Mouse (Mus musculus): ENCODE measurements around the gene Olfm2.
"Not testable (repeated sequence)": the region's sequence is repeated elsewhere in the genome, so short reads cannot be mapped to it uniquely, and the experiment has no call there.

Gene Olfm2

GRCm38 (mm10) chr9:20696107-20696712 lies 49.9 kb downstream of the Olfm2 start:
- DNase-seq (ENCODE audit: low read depth) = no peak

- DNase-seq (ENCODE audit: low read depth) = no peak
Measured at GRCm38 (mm10) chr9:20694721-20695235, 51.4 kb downstream of the Olfm2 start.

GRCm38 (mm10) chr9:20692863-20693262 lies 53.3 kb downstream of the Olfm2 start:
- DNase-seq (ENCODE audit: low read depth) = no peak

GRCm38 (mm10) chr9:20690449-20690848 lies 55.7 kb downstream of the Olfm2 start:
- not testable (repeated sequence) for DNase-seq (ENCODE audit: low read depth)

GRCm38 (mm10) chr9:20689913-20690312 lies 56.2 kb downstream of the Olfm2 start:
- DNase-seq (ENCODE audit: low read depth) = no peak

- DNase-seq (ENCODE audit: low read depth) = no peak
Measured at GRCm38 (mm10) chr9:20689403-20689802, 56.7 kb downstream of the Olfm2 start.

- DNase-seq (ENCODE audit: low read depth) = no peak
Measured at GRCm38 (mm10) chr9:20685081-20685861, 60.9 kb downstream of the Olfm2 start.

- DNase-seq (ENCODE audit: low read depth) = no peak
Measured at GRCm38 (mm10) chr9:20682389-20682722, 63.8 kb downstream of the Olfm2 start.

- DNase-seq (ENCODE audit: low read depth) = no peak
Measured at GRCm38 (mm10) chr9:20681546-20682388, 64.4 kb downstream of the Olfm2 start.

GRCm38 (mm10) chr9:20680378-20680958 lies 65.7 kb downstream of the Olfm2 start:
- no peak for DNase-seq (ENCODE audit: low read depth)

GRCm38 (mm10) chr9:20677892-20678291 lies 68.3 kb downstream of the Olfm2 start:
- no peak for DNase-seq (ENCODE audit: low read depth)

- DNase-seq (ENCODE audit: low read depth) = no peak
Measured at GRCm38 (mm10) chr9:20672047-20672446, 74.1 kb downstream of the Olfm2 start.

- DNase-seq (ENCODE audit: low read depth) = no peak
Measured at GRCm38 (mm10) chr9:20668065-20668464, 78.1 kb downstream of the Olfm2 start.

GRCm38 (mm10) chr9:20666510-20667034 lies 79.6 kb downstream of the Olfm2 start:
- no peak for DNase-seq (ENCODE audit: low read depth)

GRCm38 (mm10) chr9:20665925-20666324 lies 80.2 kb downstream of the Olfm2 start:
- no peak for DNase-seq (ENCODE audit: low read depth)

GRCm38 (mm10) chr9:20664982-20665637 lies 81.0 kb downstream of the Olfm2 start:
- no peak for DNase-seq (ENCODE audit: low read depth)

GRCm38 (mm10) chr9:20664366-20664765 lies 81.8 kb downstream of the Olfm2 start:
- no peak for DNase-seq (ENCODE audit: low read depth)

GRCm38 (mm10) chr9:20663956-20664355 lies 82.2 kb downstream of the Olfm2 start:
- no peak for DNase-seq (ENCODE audit: low read depth)

GRCm38 (mm10) chr9:20662874-20663273 lies 83.3 kb downstream of the Olfm2 start:
- no peak for DNase-seq (ENCODE audit: low read depth)

- DNase-seq (ENCODE audit: low read depth) = peak; percentile 76
Measured at GRCm38 (mm10) chr9:20662325-20662724, 83.8 kb downstream of the Olfm2 start.

GRCm38 (mm10) chr9:20657546-20657945 lies 88.6 kb downstream of the Olfm2 start:
- no peak for DNase-seq (ENCODE audit: low read depth)
